In genomic region chr7:111243831-111244230, GRCm38 (mm10) we compare ENCODE assay signal across 18 mouse cellular contexts.
"Had no signal": no experiment of that assay in that cellular context is flagged by ENCODE, and none has a peak within 500 bp of the region (broad histone marks: within the 10 kb centered on the region; RNA-seq: fewer than 3 reads in every experiment).

No protein-coding gene starts in this region.

- DNase-seq: cerebellum, adult 2 months; cerebellum, adult 8-10 months; cerebellum, adult 9-10 months; cerebellum, adult 9-11 months; cerebellum, postnatal 10 days; cerebellum, postnatal 14 days; cerebellum, postnatal 25 days; cerebellum, postnatal 36 days; embryo, embryonic 11 days; forebrain, postnatal 0 days; gastrocnemius, adult 2 months; gastrocnemius, postnatal 10 days; gastrocnemius, postnatal 14 days; gastrocnemius, postnatal 25 days; gastrocnemius, postnatal 36 days; heart, adult 11 months; heart, adult 18-20 months; heart, adult 2 months had no signal
